Mouse (Mus musculus) layer of hippocampus, adult 9-10 months (tissue): ENCODE measurements around the gene Rbm44.

Experiments used
- DNase-seq: peaks from one replicate; pipeline ENCODE4 v3.0.0; 2022; ENCODE audit warnings: low spot score

Rbm44 gene

GRCm38 (mm10) chr1:91179533-91180173 lies 34.8 kb downstream of the Rbm44 start, which contains the start of gene Ramp1:
Gene Ramp1, plus strand, starts transcription at chr1:91179822.
- no peak for DNase-seq

DNA sequence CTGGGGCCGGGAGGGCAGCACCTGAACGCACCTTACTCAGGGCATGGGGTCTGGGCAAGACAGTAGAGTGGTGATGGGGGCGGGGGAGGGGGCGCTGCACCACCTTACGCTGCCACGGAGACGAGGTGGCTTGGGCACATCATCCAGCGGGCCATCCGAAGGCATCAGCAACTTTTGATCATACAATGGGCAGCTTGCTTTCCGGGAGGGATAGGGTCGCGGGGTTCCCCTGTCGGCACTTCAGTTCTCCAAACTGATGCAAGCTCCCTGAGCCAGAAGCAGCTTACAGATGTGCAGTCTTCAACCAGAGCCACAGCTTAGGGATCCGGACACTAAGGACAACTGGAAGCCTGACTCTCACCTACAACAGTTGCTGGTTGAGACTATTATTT lies 35.3 kb downstream of the Rbm44 start:
- DNase-seq: no peak

GRCm38 (mm10) chr1:91180723-91181122 lies 35.8 kb downstream of the Rbm44 start:
- no peak for DNase-seq

DNA sequence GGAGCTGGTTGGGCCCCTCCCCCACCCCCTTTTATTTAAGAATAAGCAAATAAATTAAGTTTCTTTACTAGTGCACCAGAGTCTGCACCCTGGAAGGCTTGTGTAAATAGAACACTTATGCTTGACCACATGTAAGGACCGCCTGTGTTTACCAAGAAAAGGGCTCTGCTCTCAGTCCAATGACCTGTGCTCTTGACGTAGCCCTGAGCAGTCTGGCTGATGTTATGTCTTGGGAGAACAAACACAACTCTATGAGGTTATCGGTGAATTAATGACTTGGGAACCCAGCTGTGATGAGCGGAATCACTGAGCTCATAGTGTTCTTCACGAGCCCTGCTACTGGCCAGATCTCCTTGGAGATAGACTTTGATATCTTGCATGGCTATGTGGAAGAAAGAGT lies 36.4 kb downstream of the Rbm44 start:
- DNase-seq: no peak

GRCm38 (mm10) chr1:91181784-91182450 lies 37.0 kb downstream of the Rbm44 start:
- no peak for DNase-seq

DNA sequence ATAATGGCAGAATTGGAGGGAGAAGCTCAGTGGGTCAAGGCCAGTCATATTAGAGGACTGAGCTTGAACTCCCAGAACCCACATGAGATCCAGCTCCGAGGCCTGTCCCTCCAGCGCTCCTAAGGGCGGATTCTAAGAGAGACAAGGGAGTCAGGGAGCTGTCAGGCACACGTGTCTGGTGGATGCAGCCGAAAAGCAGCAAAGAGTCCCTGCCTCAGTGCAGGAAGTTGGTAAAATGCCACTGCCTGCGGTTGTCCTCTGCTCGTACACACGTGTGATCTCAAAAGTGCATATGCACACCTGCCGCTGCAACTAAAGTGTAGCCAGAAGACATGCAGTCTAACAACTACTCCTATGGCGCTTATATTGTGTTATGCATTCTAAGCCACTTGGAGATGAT lies 38.4 kb downstream of the Rbm44 start:
- DNase-seq: no peak

DNA sequence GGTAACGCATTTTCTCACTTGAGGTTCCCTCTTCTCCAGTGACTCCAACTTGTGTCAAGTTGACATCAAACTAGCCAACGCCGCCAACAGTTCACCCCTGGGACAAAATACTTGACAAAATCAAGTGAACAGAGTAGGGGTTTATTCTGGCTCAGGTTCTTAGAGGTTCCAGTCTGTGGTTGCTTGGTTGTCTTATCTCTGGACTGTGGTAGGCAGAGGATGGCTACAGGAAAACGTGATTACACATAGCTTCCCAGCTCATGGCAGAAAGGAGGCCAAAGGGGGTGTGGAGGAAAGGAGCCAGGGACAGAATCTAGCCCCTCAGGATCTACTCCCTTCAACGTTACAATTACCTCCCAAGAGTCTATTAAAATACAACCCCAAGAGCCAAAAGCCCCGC lies 41.8 kb downstream of the Rbm44 start:
- DNase-seq: no peak

DNA sequence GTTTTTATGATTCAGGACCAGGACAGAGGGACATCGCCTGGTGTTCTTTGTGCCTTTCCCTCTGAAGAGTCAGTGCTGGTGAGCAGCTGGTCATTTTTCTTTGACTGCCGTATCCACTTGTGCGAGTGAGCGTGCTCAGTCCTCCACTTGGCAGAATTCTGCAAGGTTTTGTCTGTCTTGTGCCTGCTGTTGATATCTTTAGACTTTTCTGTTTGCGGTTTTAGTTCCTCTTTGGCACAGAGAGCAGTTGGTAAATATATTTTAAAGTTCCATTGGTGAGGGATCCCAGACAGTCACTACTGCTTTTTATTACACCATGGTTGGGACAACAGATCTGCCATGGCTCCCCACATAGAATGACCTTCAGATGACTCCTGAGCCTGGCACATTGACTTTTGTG lies 42.4 kb downstream of the Rbm44 start:
- DNase-seq: no peak

DNA sequence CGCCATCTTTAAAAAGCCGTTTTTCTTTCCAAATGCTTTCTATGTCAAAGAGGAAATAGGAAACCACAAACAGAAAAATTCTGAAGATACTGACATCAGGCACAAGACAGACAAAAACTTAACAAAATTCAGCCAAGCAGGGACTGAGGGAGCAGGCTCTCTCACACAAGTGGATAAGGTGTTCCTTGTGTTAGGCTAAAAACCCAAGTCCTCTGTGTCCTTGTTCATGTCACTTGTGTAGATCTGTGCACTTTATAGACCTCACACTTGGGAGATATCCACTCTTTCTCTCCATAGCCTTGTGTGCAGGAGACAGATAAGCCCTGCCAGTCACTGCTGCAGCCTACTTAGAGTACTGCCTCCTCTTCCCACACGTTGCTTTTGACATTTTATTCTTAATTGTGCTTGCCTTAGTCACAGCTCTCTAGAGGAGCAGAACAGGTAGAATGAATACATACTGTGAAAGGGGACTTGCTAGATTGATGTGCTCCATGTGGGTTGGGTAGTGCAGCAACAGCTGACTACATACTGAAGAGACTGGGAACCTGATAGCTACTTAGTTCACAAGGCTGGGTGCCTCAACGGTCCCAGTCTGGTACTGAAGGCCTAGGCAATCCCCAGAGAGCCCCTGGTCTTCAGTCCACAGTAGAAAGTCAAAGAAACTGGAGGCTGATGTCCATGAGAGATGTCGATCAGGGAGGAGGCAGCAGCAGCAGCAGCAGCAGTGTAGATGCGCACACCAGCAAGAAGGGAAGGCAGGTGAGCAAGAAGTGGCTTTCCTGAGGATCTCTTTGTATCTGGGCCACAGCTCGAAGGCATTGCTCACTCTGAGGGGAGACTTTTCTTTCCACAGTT lies 43.1 kb downstream of the Rbm44 start:
- no peak for DNase-seq

DNA sequence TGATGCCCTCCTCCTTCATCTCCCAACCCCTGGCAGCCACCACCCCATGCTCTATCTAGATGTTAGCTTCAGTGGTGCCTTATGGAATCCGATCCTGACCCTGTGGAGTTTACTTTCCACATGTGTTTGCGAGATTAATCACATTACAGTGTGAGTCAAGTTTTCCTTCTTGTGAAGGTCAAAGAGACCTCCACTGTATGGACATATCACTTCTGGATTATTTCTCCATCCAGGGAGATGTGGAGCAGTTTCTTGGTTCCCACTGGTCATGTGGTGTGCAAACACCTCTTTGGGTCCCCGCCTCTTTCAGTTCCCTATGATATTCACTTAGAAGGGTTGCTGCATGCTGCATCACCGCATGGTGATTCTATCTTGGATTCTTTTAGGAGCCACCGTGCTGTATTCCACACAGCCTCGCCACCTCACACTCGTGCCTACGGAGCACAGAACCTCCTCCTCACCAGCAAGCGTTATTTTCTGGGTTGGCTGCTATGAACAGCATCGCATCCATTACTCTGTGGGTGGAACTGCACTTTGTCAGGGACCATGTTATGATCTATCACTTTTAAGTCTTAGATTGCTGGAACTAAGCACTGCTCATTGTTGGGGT lies 44.1 kb downstream of the Rbm44 start:
- no peak for DNase-seq

DNA sequence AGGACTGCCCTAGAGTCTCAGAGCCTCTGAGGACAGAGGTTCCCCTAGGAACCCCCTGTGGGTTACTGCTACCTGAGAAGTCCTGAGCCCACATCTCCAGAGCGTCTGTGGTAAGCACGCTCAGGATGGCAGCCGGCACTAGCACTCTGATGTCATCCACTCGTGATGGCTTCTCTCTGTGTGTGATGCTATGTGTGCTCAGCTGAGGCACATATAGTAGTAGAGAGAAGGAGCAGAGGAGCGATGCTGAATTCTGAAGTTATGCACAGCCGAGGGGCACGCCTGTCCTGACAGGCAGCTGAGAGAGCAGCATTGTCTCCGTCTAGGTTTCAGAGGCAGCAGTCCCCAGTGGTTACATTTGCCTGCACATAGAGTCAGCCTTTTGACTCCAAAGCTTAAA lies 47.3 kb downstream of the Rbm44 start:
- DNase-seq: no peak

GRCm38 (mm10) chr1:91193242-91193641 lies 48.4 kb downstream of the Rbm44 start:
- DNase-seq: no peak

DNA sequence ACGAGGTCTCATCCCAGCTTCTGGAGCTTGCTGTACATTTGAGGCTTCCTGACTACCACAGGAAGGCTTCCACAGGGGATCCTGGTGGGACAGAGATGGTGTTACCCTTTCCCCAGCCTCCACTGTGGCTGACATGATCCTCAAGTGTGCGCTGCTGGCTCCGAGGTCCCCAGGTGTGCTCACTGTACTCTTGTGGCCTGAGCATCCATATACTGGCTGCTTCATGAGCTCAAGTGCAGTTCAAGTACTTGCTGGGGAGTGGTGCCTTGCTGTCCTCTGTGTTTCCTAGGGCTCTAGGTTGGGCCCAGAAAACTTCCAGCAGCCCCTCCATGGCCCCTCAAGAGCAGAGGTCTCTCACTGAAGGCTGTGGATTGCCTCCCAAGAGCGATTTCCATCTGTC lies 48.8 kb downstream of the Rbm44 start:
- no peak for DNase-seq

GRCm38 (mm10) chr1:91199793-91200192 lies 54.9 kb downstream of the Rbm44 start:
- no peak for DNase-seq

DNA sequence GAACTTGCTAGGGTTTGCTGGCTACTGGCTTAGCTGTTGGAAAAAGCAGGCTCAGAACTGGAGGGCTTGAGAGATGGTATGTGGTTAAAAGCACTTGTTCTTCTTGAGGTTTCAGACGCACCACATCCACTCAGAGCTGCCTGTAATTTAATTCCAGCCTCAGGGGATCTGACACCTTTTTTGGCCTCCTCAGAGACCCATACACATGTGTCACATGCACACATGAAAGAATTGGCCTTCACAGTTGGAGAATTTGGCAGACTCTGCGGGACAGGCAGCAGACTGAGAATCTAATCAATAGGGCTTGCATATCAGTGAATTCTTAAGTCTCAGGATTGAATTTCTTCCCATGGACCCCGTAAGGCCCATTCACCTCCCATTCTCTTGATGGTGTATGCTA lies 56.2 kb downstream of the Rbm44 start:
- DNase-seq: no peak

DNA sequence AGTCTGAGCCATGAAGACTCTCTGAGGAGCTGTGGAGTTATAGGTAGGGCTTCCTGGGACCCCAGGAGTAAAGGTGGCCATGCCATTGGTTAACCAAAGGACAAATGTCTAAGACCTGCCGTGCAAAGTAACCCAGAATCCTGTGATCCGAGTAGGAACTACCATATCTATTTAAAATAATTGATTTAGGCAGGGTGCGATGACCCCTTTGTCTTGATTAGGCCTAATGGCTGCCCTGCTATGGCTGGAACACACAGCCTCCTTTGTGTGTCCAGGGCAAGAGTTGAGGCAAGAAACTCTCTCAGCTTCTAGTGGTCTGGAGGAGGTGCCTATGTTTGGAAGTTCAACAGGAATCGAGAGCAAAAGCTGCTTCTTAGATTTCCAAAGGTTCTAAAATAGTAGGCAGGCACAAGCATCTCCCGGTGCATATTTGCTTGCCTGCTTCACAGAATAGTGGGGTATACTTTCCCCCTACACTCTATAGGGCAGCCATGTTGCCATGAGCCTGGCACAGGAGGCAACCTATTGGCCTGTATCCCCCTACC lies 59.4 kb downstream of the Rbm44 start:
- DNase-seq: no peak

GRCm38 (mm10) chr1:91205651-91206050 lies 60.8 kb downstream of the Rbm44 start:
- no peak for DNase-seq

- DNase-seq: no peak
These were observed 61.4 kb downstream of the Rbm44 start for GRCm38 (mm10) chr1:91206336-91206735.

- DNase-seq: peak; percentile 72
These were observed 62.0 kb downstream of the Rbm44 start for GRCm38 (mm10) chr1:91206873-91207272.

DNA sequence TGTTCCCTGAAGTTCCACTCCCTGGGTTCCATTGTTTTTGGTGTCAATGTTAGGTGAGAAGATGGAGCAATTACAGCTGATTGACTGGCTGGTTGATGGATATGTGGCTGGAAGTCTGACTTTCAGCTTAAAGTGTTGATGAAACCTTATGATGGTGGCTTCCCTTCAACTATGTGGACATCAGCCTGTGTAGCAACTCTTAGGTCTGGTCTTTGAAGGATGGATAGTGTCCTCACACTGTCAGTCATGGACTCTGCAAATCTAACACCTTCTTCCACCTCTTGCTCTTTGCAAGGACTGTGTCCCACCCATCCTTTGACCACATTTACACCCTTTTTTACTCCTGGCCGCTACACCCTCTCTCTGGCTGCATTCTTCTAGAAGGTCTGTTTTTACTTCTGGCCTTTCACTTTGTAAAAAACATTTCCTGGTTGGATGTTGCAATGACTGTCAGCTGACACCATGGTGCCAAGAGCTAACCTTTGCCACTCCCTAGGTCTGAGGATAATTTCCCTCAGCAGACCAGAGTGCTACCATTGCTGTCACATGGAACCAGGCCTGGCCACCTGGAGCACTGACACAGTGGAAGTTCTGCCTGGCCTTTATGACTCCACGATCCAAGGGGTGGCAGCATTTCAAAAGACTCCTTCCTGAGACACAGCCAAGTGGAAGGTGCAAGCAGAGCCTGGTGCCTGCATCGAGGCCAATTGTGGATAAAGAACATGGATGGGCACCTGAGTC lies 62.6 kb downstream of the Rbm44 start:
- DNase-seq: no peak

DNA sequence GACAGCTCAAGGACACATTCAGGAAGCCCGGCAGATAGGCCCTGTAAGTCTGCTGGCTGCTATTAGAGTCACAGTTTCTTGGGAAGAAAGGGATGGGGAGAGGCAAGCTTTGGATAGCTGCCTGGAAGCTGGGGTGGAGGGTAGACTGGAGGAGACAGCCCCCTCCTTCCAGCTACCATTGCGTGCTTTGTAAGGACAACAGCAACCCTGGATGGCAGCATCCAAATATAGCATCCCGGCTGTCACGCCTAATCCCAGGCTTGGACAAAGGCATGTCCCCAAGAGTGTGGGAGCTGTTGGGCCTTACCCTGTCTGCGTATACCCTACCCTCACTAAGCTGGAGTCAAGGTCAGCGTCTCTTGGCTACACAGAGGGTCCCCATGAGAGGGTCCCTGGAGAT lies 64.5 kb downstream of the Rbm44 start:
- DNase-seq: no peak

GRCm38 (mm10) chr1:91209785-91210184 lies 64.9 kb downstream of the Rbm44 start:
- DNase-seq: no peak
